ENCODE assay signal across 24 mouse cellular contexts in genomic region chr10:93095827-93096226, GRCm38 (mm10). TPM values are rescaled to one million over a fixed set of nuclear protein-coding genes. Genes with fewer than 3 reads are reported as not detected.
DNase-seq lines count a peak whose midpoint lies in the region; ATAC-seq and TF ChIP-seq lines count a peak whose summit lies in the region.
"Had no signal": no experiment of that assay in that cellular context is flagged by ENCODE, and none has a peak within 500 bp of the region (broad histone marks: within the 10 kb centered on the region; RNA-seq: fewer than 3 reads in every experiment).

No protein-coding gene starts in this region.

- DNase-seq in cerebellum, adult 9-10 months, result no peak
- DNase-seq in thymus, adult 2 months, result no peak
- DNase-seq in kidney, adult 8-10 months, result no peak
- DNase-seq: adrenal gland, postnatal 10 days; B cell, adult 2 months; cerebellum, adult 11 months; cerebellum, adult 8-10 months; cerebellum, postnatal 25 days; gastrocnemius, postnatal 10 days; heart, postnatal 36 days had no signal

- WGBS in bone marrow, adult 2 months, result 30% methylated on average over 4 of the region's 4 CpGs
- 23% methylated on average over 4 of the region's 4 CpGs for WGBS in macrophage (ENCODE audit: missing documents)
- WGBS in thymus, adult 2 months, result 74% methylated on average over 4 of the region's 4 CpGs

- no peak for TF ChIP-seq POLR2A in bone marrow, adult 2 months (IDR thresholded peaks at IDR 0.05; ENCODE audit: borderline replicate concordance, control insufficient read depth, low read depth, low read length)
- TF ChIP-seq POLR2A in thymus, adult 2 months (IDR thresholded peaks at IDR 0.05; ENCODE audit: control insufficient read depth, extremely low read depth, insufficient read depth, low read length, poor library complexity), result no peak

- H3K27ac ChIP-seq in bone marrow, adult 2 months (ENCODE audit: control insufficient read depth, insufficient read depth, low read depth, low read length, poor library complexity), result peak overlapping the region; percentile 52
- peak overlapping the region; percentile 51 for H3K27ac ChIP-seq in macrophage
- no peak overlapping the region for H3K27ac ChIP-seq in thymus, adult 2 months (ENCODE audit: control insufficient read depth, insufficient read depth, low read length)
- H3K27ac ChIP-seq: embryonic facial prominence, embryonic 10.5 days; forebrain, embryonic 10.5 days; forebrain, embryonic 15.5 days; hindbrain, embryonic 12.5 days had no signal

- no peaks in the 10 kb centered on the region for H3K36me3 ChIP-seq in macrophage (ENCODE audit: inconsistent target)
- H3K36me3 ChIP-seq in thymus, adult 2 months (ENCODE audit: control insufficient read depth, insufficient read depth, low read length), result no peaks in the 10 kb centered on the region
- H3K36me3 ChIP-seq: embryonic facial prominence, embryonic 10.5 days; forebrain, embryonic 10.5 days; forebrain, embryonic 15.5 days; G1E; heart, embryonic 13.5 days; hindbrain, embryonic 12.5 days had no signal

- no peaks in the 10 kb centered on the region; the same call in 1 of the 2 replicates for H3K27me3 ChIP-seq in thymus, adult 2 months (ENCODE audit: control insufficient read depth, insufficient read depth, low read length)
- H3K27me3 ChIP-seq: forebrain, embryonic 15.5 days; heart, embryonic 13.5 days; hindbrain, embryonic 12.5 days had no signal

- peaks cover 2% of the 10 kb centered on the region for H3K4me1 ChIP-seq in bone marrow, adult 2 months (ENCODE audit: control insufficient read depth, insufficient read depth, low read length)
- H3K4me1 ChIP-seq in thymus, adult 2 months (replicated peaks; ENCODE audit: control insufficient read depth, insufficient read depth, low read length), result peaks cover 10% of the 10 kb centered on the region
- H3K4me1 ChIP-seq: embryonic facial prominence, embryonic 10.5 days; forebrain, embryonic 10.5 days; forebrain, embryonic 15.5 days; hindbrain, embryonic 12.5 days had no signal

- no peak for TF ChIP-seq CTCF in bone marrow, adult 2 months (IDR thresholded peaks at IDR 0.05; ENCODE audit: control insufficient read depth, insufficient read depth, low read length)
- TF ChIP-seq CTCF in thymus, adult 2 months (IDR thresholded peaks at IDR 0.05; ENCODE audit: borderline replicate concordance, control insufficient read depth, extremely low read depth, insufficient read depth, low read length, poor library complexity), result no peak

- no peak overlapping the region for H3K4me3 ChIP-seq in bone marrow, adult 2 months (replicated peaks; ENCODE audit: control insufficient read depth, low read depth, low read length)
- H3K4me3 ChIP-seq in macrophage (ENCODE audit: inconsistent target), result no peak overlapping the region
- no peak overlapping the region for H3K4me3 ChIP-seq in thymus, adult 2 months (ENCODE audit: control insufficient read depth, insufficient read depth, low read length)
- H3K4me3 ChIP-seq: embryonic facial prominence, embryonic 10.5 days; erythroblast, embryonic 14.5 days; forebrain, embryonic 10.5 days; forebrain, embryonic 15.5 days; heart, embryonic 13.5 days; hindbrain, embryonic 12.5 days had no signal

- H3K79me2 ChIP-seq in macrophage (ENCODE audit: inconsistent target), result no peaks in the 10 kb centered on the region

- ATAC-seq in common myeloid progenitor, adult 5-6 weeks (replicated peaks; ENCODE audit: low read depth, poor library complexity, severe bottlenecking), result peak; percentile 43
- ATAC-seq: CD4-positive, CD25-positive, alpha-beta regulatory T cell, adult 4 months; forebrain, embryonic 15.5 days; hindbrain, embryonic 16.5 days; inflammation-experienced regulatory T-cells, adult 6 months; intestine, postnatal 0 days had no signal

RNA-seq across cellular contexts. Expression of gene Cfap54, which starts 14.4 kb away (rescaled TPM):
- polyA plus RNA-seq in bone marrow, adult 2 months (2011; ENCODE audit: insufficient read depth, insufficient read length, low replicate concordance, missing spikeins), result 1.8 TPM in 1 of 2 replicates, not detected in the other
- total RNA-seq in common myeloid progenitor, adult 5-6 weeks (2017), result 0.27 and 1.2 TPM in 2 replicates
- 1 to 10 TPM in 14 of 26 experiments, under 1 TPM in 9, not detected in 3; 0.11 to 4.7 (median 1.4) TPM for total RNA-seq in macrophage (2018; cell fraction: chromatin; rRNA removed)
- under 1 TPM in 14 of 26 experiments, not detected in 12; 0.03 to 0.66 (median 0.06) TPM for total RNA-seq in macrophage (2018; cell fraction: cytosol; rRNA removed)
- total RNA-seq in macrophage (2018; cell fraction: nucleus; rRNA removed), result 1 to 10 TPM in 3 of 26 experiments, under 1 TPM in 19, not detected in 4; 0.06 to 1.3 (median 0.58) TPM
- not detected in 3 replicates for polyA plus RNA-seq in macrophage (2018)
- polyA plus RNA-seq in thymus, adult 2 months (2012; rRNA removed), result 0.44 and 0.79 TPM in 2 replicates
- polyA plus RNA-seq: intestine, postnatal 0 days had no signal
